Mouse (Mus musculus): ENCODE measurements at regions not wholly inside any gene's neighbourhood (a gene's known extent, or its start where the extent isn't known, plus 50 kb on each side); places are given as distances from the start of the nearest gene placed in this dataset.

DNA sequence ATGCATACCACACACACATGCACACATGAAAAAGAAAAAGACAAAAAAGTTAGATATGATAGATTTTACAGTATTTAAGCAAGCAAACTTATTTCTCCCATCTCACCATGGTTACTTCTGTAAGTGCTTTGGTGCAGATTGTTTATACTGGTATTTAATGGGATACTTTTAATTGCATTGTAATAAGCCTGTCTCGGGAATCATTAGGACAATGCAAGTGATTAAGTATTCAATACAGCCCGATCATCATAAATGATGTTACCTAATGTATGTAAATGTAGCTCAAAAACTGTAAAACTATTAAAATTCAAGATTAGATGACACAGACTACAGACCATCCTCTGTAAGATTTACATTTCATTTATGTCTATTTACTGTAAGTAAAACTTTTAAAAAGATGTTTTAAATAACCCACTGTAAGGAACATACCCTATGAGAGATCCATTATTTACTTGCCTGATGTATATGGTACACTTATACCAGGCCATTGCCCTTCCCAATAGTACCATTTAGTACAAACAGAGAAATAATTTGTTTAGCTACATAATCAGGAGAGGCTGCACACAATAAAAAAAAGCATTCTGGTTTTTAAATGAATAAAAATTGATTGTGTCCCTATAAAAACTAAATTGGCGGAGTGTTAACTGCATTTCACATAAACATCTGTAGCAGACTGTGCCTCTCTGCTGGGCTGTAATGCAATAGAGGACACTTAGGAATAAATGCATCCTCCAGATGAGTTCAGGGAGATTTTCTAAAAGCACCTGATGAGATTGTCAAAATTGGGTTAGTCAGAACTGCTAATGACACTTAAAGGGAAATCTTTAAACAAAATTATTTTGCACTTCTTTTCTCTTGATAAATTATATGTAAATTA, 1722.9 kb downstream of the 4930444P10Rik start:
- Histone ChIP-seq H3K4me3 (replicated peaks) (no peak overlapping the region), H3K9me3 (no peaks in the 10 kb centered on the region), H3K27me3 (peaks cover 12% of the 10 kb centered on the region; the same call in 1 of the 2 replicates), H3K9ac (replicated peaks) (no peak overlapping the region), H3K4me2 (no peak overlapping the region), H3K4me1 (replicated peaks) (no peaks in the 10 kb centered on the region), H3K36me3 (no peaks in the 10 kb centered on the region), H3K27ac (no peak overlapping the region)
- WGBS, result 70% methylated on average over 3 of the region's 3 CpGs
- ATAC-seq (ENCODE audit: insufficient number of reproducible peaks, insufficient read depth, low FRiP score, low TSS enrichment, low read depth), result no peak

DNA sequence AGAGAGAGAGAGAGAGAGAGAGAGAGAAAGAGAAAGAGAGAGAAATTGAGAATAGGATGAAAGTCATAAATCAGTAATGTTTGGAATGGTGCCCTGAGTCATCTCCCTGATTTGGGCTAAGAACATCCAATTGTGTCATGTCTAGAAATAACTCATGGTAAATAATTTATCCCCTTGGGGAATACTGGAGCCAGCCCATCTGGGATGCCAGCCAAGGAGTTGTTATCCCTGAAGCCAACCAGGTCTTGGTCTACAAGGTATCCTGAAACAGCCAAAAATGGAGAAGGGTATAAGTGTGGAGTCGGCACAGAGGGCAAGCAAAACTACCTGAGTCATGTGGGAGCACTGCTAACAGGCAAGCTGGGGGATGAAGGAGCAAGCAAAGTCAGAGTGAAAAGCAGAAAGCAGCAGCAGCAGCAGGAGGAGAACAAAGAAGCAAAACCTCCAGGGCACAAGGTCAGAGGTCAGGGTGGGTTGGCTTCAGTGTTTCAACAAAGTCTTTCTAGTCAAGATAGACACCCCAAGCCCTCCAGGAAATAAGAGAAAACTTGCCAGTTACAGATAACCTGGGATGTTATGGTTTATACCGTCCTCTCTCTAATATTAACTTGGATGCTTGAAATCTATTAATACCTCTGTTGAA, 1733.0 kb downstream of the 4930444P10Rik start:
- 68% methylated on average over 2 of the region's 2 CpGs for WGBS
- no peak for ATAC-seq (ENCODE audit: insufficient number of reproducible peaks, insufficient read depth, low FRiP score, low TSS enrichment, low read depth)
- no peak overlapping the region for H3K27ac ChIP-seq

More for the DNA sequence above, 1733.0 kb downstream of the 4930444P10Rik start:
- H3K27me3 ChIP-seq, result peaks cover 27% of the 10 kb centered on the region
- H3K4me1 ChIP-seq (replicated peaks), result peaks cover 27% of the 10 kb centered on the region
- no peak overlapping the region for H3K9ac ChIP-seq (replicated peaks)
- H3K9me3 ChIP-seq, result no peaks in the 10 kb centered on the region
- no peak overlapping the region for H3K4me2 ChIP-seq
- H3K36me3 ChIP-seq, result no peaks in the 10 kb centered on the region
- no peak overlapping the region for H3K4me3 ChIP-seq (replicated peaks)
